Mouse (Mus musculus) MEL (cell line): Measurements from ENCODE around the gene Mrap.

Experiments used
- CHD1 ChIP-seq: IDR thresholded peaks from 2 replicates; pipeline ENCODE4 v1.6.1; 2012; ENCODE audit warnings: low read depth, mild to moderate bottlenecking, inconsistent platforms, low read length, improper control_type of control experiment
- CTCF ChIP-seq, 3 experiments: IDR thresholded peaks in 2 of 3; conservative IDR thresholded peaks in 1 of 3; 2 replicates each; pipeline ENCODE4 v1.5.1; 2011 to 2012; ENCODE audit warnings: low read length in 3 of 3, low read depth in 2 of 3, mild to moderate bottlenecking in 2 of 3, improper control_type of control experiment in 1 of 3, inconsistent platforms in 1 of 3, mixed read lengths in 1 of 3, moderate library complexity in 1 of 3; ENCODE audit not compliant: control insufficient read depth in 1 of 3, insufficient read depth in 1 of 3, poor library complexity in 1 of 3, severe bottlenecking in 1 of 3
- EP300 ChIP-seq, 2 experiments: IDR thresholded peaks; 2 replicates each; pipeline ENCODE4 v1.6.1; 2011; ENCODE audit warnings: improper control_type of control experiment in 2 of 2, low read length in 2 of 2, low read depth in 1 of 2, mild to moderate bottlenecking in 1 of 2
- GATA1 ChIP-seq: IDR thresholded peaks from 2 replicates; pipeline ENCODE4 v1.6.1; 2011; ENCODE audit warnings: low read depth, low read length, improper control_type of control experiment
- MAX ChIP-seq: IDR thresholded peaks from 2 replicates; pipeline ENCODE4 v1.6.1; 2011; ENCODE audit warnings: low read length, improper control_type of control experiment
- MEF2A ChIP-seq: IDR thresholded peaks from 2 replicates; pipeline ENCODE4 v1.6.1; 2014; ENCODE audit warnings: low read depth, mild to moderate bottlenecking, inconsistent platforms, low read length, improper control_type of control experiment; ENCODE audit not compliant: poor library complexity, insufficient replicate concordance, severe bottlenecking; ENCODE audit errors: extremely low read depth
- POLR2A ChIP-seq, 2 experiments: IDR thresholded peaks; 2 replicates each; pipeline ENCODE4 v1.6.1; 2011 to 2012; ENCODE audit warnings: low read length in 2 of 2, mild to moderate bottlenecking in 2 of 2, control low read depth in 1 of 2, improper control_type of control experiment in 1 of 2, low read depth in 1 of 2, moderate library complexity in 1 of 2; ENCODE audit not compliant: control insufficient read depth in 1 of 2, insufficient read depth in 1 of 2, poor library complexity in 1 of 2
- POLR2AphosphoS2 ChIP-seq: IDR thresholded peaks from 2 replicates; pipeline ENCODE4 v1.6.1; 2011; ENCODE audit warnings: low read length, improper control_type of control experiment
- POLR2AphosphoS5 ChIP-seq: IDR thresholded peaks from 2 replicates; pipeline ENCODE4 v1.6.1; 2012; ENCODE audit warnings: low read depth, borderline replicate concordance, mild to moderate bottlenecking, inconsistent platforms, low read length, moderate library complexity, mixed read lengths
- TAL1 ChIP-seq: IDR thresholded peaks from 2 replicates; pipeline ENCODE4 v1.6.1; 2012; ENCODE audit warnings: mild to moderate bottlenecking, inconsistent platforms, low read length, moderate library complexity, mixed read lengths
- TBP ChIP-seq: IDR thresholded peaks from 2 replicates; pipeline ENCODE4 v1.8.0; 2011; ENCODE audit warnings: low read depth, low read length, improper control_type of control experiment
- USF2 ChIP-seq, 2 experiments: IDR thresholded peaks; 2 replicates each; pipeline ENCODE4 v1.6.1; 2011 to 2012; ENCODE audit warnings: improper control_type of control experiment in 2 of 2, low read length in 2 of 2, borderline replicate concordance in 1 of 2, inconsistent platforms in 1 of 2, low read depth in 1 of 2, mild to moderate bottlenecking in 1 of 2; ENCODE audit not compliant: insufficient read depth in 1 of 2
- ZC3H11A ChIP-seq: IDR thresholded peaks from 2 replicates; pipeline ENCODE4 v1.6.1; 2012; ENCODE audit warnings: low read depth, mild to moderate bottlenecking, inconsistent platforms, low read length, improper control_type of control experiment
- ZNF384 ChIP-seq: IDR thresholded peaks from 2 replicates; pipeline ENCODE4 v1.6.1; 2012; ENCODE audit warnings: low read depth, mild to moderate bottlenecking, inconsistent platforms, low read length, improper control_type of control experiment

DNA sequence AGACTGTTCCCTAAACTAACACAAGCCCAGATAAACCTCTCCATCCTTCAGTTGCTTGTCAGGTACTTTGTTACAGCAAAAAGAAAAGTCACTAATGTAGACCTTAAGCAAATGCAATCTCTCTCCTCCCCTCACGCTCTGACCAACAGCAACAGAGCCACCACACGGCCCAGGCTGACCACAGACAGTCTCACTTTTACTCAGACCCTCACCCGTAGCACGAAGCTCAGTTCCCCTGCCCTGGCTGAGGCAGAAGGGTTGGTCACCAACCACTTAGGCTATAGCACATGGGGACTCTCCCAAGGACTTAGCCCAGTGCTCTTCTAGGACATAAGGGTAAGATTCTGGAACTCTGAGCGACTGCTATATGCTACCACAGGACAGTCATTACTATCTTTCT, 60.8 kb downstream of the Mrap start:
- TF ChIP-seq TBP (no peak), CHD1 (no peak), POLR2A (IDR thresholded peaks at IDR 0.05; ENCODE audit: control insufficient read depth in 1 of 2, insufficient read depth in 1 of 2, low read depth in 1 of 2, low read length in 2 of 2, poor library complexity in 1 of 2) (no peak), ZC3H11A (no peak), EP300 (IDR thresholded peaks at IDR 0.05; ENCODE audit: low read depth in 1 of 2, low read length in 2 of 2) (no peak), MAX (no peak), MEF2A (no peak), CTCF (IDR thresholded peaks at IDR 0.05 in 2 of 3, conservative IDR thresholded peaks at IDR 0.05 in 1 of 3; ENCODE audit: control insufficient read depth in 1 of 3, insufficient read depth in 1 of 3, low read depth in 2 of 3, low read length in 3 of 3, poor library complexity in 1 of 3, severe bottlenecking in 1 of 3) (no peak), POLR2AphosphoS5 (no peak), POLR2AphosphoS2 (no peak), TAL1 (no peak), USF2 (IDR thresholded peaks at IDR 0.05; ENCODE audit: borderline replicate concordance in 1 of 2, insufficient read depth in 1 of 2, low read depth in 1 of 2, low read length in 2 of 2) (no peak), ZNF384 (no peak), GATA1 (no peak)
